Mouse (Mus musculus) limb, embryonic 11.5 days (tissue): Measurements from ENCODE around the gene Rxra. TPM values are rescaled to one million over a fixed set of nuclear protein-coding genes. Genes with fewer than 3 reads are reported as not detected.
A peak's percentile ranks its signal among the peaks of the same experiment; 100 is the strongest.

Experiments used
- ATAC-seq: fragments of 200-750 bp; cut with Nextera tagmentation; 2 replicates; pipeline ENCODE4 v1.8.0; 2017; ENCODE audit warnings: low read depth; ENCODE audit not compliant: insufficient number of reproducible peaks, low FRiP score, low TSS enrichment
- DNase-seq: peaks from one replicate; pipeline ENCODE4 v3.0.0-alpha.2; 2015; ENCODE audit warnings: low spot score
- H3K27ac ChIP-seq: fragments of 300-500 bp; sonication (generic); replicated peaks from 2 replicates; pipeline ENCODE4 v1.5.1; 2014; ENCODE audit warnings: low read depth, mild to moderate bottlenecking, low read length
- H3K27me3 ChIP-seq: fragments of 300-500 bp; sonication (generic); 2 replicates; pipeline ENCODE4 v1.6.1; 2014; ENCODE audit warnings: mild to moderate bottlenecking, low read length, mixed read lengths; ENCODE audit not compliant: control insufficient read depth, insufficient read depth
- H3K36me3 ChIP-seq: fragments of 300-500 bp; sonication (generic); 2 replicates; pipeline ENCODE4 v1.6.1; 2014; ENCODE audit warnings: mild to moderate bottlenecking, low read length, moderate library complexity, mixed read lengths; ENCODE audit not compliant: control insufficient read depth, insufficient read depth
- H3K4me1 ChIP-seq: fragments of 300-500 bp; sonication (generic); 2 replicates; pipeline ENCODE4 v1.6.1; 2014; ENCODE audit warnings: low read length, mixed read lengths; ENCODE audit not compliant: control insufficient read depth, insufficient read depth
- H3K4me2 ChIP-seq: fragments of 300-500 bp; sonication (generic); 2 replicates; pipeline ENCODE4 v1.6.1; 2014; ENCODE audit warnings: low read depth, mild to moderate bottlenecking, moderate library complexity; ENCODE audit not compliant: severe bottlenecking
- H3K4me3 ChIP-seq: fragments of 300-500 bp; sonication (generic); 2 replicates; pipeline ENCODE4 v1.5.1; 2014; ENCODE audit warnings: low read depth, low read length
- H3K9ac ChIP-seq: fragments of 300-500 bp; sonication (generic); 2 replicates; pipeline ENCODE4 v1.6.1; 2014; ENCODE audit warnings: mild to moderate bottlenecking, low read length
- H3K9me3 ChIP-seq: fragments of 300-500 bp; sonication (generic); 2 replicates; pipeline ENCODE4 v1.6.1; 2016; ENCODE audit warnings: low read length; ENCODE audit not compliant: control insufficient read depth
- WGBS: fragments of 180-500 bp; shearing (Covaris S2); extraction: QIAGEN DNeasy Blood & Tissue Kit; methylation state at CpG from one replicate; pipeline ENCODE4 v1.1.7; 2014; 5-methylcytosine and 5-hydroxymethylcytosine counted together
- polyA plus RNA-seq: library from polyadenylated mRNA; unstranded; fragments of >200 nt; fragmentation: Nextera tagmentation; extraction: Ambion mirVana; gene quantifications from 2 replicates; pipeline ENCODE4 v1.2.1, GENCODE M21; 2014

The Rxra gene
- polyA plus RNA-seq, 1 experiment from 2014 or later: 8.7 TPM

GRCm38 (mm10) chr2:27654321-27655232 is 21.7 kb upstream of the Rxra start:
- WGBS: 58% methylated on average over 8 of the region's 8 CpGs
- no peak overlapping the region for H3K4me3 ChIP-seq
- no peaks in the 10 kb centered on the region for H3K36me3 ChIP-seq
- H3K27me3 ChIP-seq: no peaks in the 10 kb centered on the region
- H3K9ac ChIP-seq: no peak overlapping the region
- H3K27ac ChIP-seq: no peak overlapping the region
- no peaks in the 10 kb centered on the region for H3K9me3 ChIP-seq
- no peak for ATAC-seq
- no peak overlapping the region for H3K4me2 ChIP-seq
- no peaks in the 10 kb centered on the region for H3K4me1 ChIP-seq
- no peak for DNase-seq

GRCm38 (mm10) chr2:27656576-27656975 is 19.7 kb upstream of the Rxra start:
- ATAC-seq: no peak

GRCm38 (mm10) chr2:27665284-27665683 is 11.0 kb upstream of the Rxra start:
- DNase-seq: no peak
- Histone ChIP-seq H3K36me3 (no peaks in the 10 kb centered on the region), H3K27ac (no peak overlapping the region), H3K4me1 (no peaks in the 10 kb centered on the region), H3K27me3 (no peaks in the 10 kb centered on the region), H3K4me2 (no peak overlapping the region), H3K4me3 (no peak overlapping the region), H3K9ac (no peak overlapping the region), H3K9me3 (no peaks in the 10 kb centered on the region)
- WGBS: 89% methylated on average over 6 of the region's 6 CpGs
- ATAC-seq: no peak

More at GRCm38 (mm10) chr2:27656576-27656975, 19.7 kb upstream of the Rxra start:
- H3K27ac ChIP-seq: no peak overlapping the region
- H3K9ac ChIP-seq: no peak overlapping the region
- no peak for DNase-seq
- no peaks in the 10 kb centered on the region for H3K27me3 ChIP-seq
- no peak overlapping the region for H3K4me3 ChIP-seq
- no peak overlapping the region for H3K4me2 ChIP-seq
- H3K9me3 ChIP-seq: no peaks in the 10 kb centered on the region
- no peaks in the 10 kb centered on the region for H3K36me3 ChIP-seq
- no peaks in the 10 kb centered on the region for H3K4me1 ChIP-seq

DNA sequence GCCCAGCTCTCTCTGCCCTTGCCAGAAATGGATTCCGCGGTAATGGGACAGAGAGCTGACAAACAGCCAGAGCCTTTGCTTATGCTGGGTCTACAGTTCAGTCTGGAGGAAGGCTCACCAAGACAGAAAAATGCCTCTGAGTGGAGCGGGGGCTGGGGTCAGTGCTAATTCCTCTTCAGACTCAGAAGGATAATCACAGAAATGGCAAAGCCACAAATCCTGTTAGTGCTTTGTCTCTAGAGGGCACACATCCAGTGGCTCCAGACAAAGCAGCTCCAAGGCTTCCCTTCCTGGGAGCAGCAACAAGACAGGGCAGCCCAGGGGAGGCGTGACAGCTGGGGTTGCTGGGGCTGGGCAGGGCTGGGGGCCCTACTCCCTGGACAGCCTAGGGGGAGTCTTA is 9.5 kb upstream of the Rxra start:
- H3K4me1 ChIP-seq: no peaks in the 10 kb centered on the region
- H3K27me3 ChIP-seq: no peaks in the 10 kb centered on the region
- no peaks in the 10 kb centered on the region for H3K36me3 ChIP-seq
- DNase-seq (no peak), ATAC-seq (no peak)
- H3K9me3 ChIP-seq: no peaks in the 10 kb centered on the region
- WGBS: 73% methylated on average over 4 of the region's 4 CpGs
- no peak overlapping the region for H3K27ac ChIP-seq
- no peak overlapping the region for H3K4me3 ChIP-seq
- H3K4me2 ChIP-seq: no peak overlapping the region
- no peak overlapping the region for H3K9ac ChIP-seq

- H3K27ac ChIP-seq: no peak overlapping the region
- H3K4me2 ChIP-seq: no peak overlapping the region
- no peaks in the 10 kb centered on the region for H3K27me3 ChIP-seq
- H3K36me3 ChIP-seq: no peaks in the 10 kb centered on the region
- no peak overlapping the region for H3K4me3 ChIP-seq
- no peaks in the 10 kb centered on the region for H3K9me3 ChIP-seq
- no peak for ATAC-seq
- no peak overlapping the region for H3K9ac ChIP-seq
- 80% methylated on average over 4 of the region's 4 CpGs for WGBS
- DNase-seq: no peak
- no peaks in the 10 kb centered on the region for H3K4me1 ChIP-seq
Observed at GRCm38 (mm10) chr2:27667677-27668076, 8.6 kb upstream of the Rxra start.

- H3K9me3 ChIP-seq: no peaks in the 10 kb centered on the region
- no peak overlapping the region for H3K27ac ChIP-seq
- H3K9ac ChIP-seq: no peak overlapping the region
- no peak overlapping the region for H3K4me3 ChIP-seq
- ATAC-seq (no peak), DNase-seq (no peak)
- H3K4me1 ChIP-seq: 0 out of 2 replicates have a peak, but pooled peaks cover 3% of the 10 kb centered on the region
- no peaks in the 10 kb centered on the region for H3K27me3 ChIP-seq
- no peaks in the 10 kb centered on the region for H3K36me3 ChIP-seq
- H3K4me2 ChIP-seq: no peak overlapping the region
- 76% methylated on average over 5 of the region's 5 CpGs for WGBS
Observed at GRCm38 (mm10) chr2:27670746-27671145, 5.5 kb upstream of the Rxra start.

- Histone ChIP-seq H3K9me3 (no peaks in the 10 kb centered on the region), H3K27me3 (no peaks in the 10 kb centered on the region), H3K9ac (no peak overlapping the region), H3K36me3 (no peaks in the 10 kb centered on the region), H3K4me3 (no peak overlapping the region), H3K4me2 (no peak overlapping the region), H3K4me1 (peaks cover 11% of the 10 kb centered on the region; the same call in 1 of the 2 replicates), H3K27ac (no peak overlapping the region; the same call in 1 of the 2 replicates)
- no peak for ATAC-seq
- WGBS: 28% methylated on average over 3 of the region's 3 CpGs
- no peak for DNase-seq
Observed at GRCm38 (mm10) chr2:27671633-27672091, 4.6 kb upstream of the Rxra start.

- H3K4me1 ChIP-seq: peaks cover 37% of the 10 kb centered on the region
- WGBS: under 1% methylated on average over 51 of the region's 106 CpGs
- H3K9ac ChIP-seq: peak overlapping the region; percentile 95
- H3K27me3 ChIP-seq: no peaks in the 10 kb centered on the region
- H3K9me3 ChIP-seq: no peaks in the 10 kb centered on the region
- ATAC-seq (peak; percentile 33; the same call in 1 of the 2 replicates), DNase-seq (peak; percentile 81)
- H3K4me2 ChIP-seq: peak overlapping the region; percentile 61
- H3K4me3 ChIP-seq: peak overlapping the region; percentile 90
- H3K27ac ChIP-seq: peak overlapping the region; percentile 96
- H3K36me3 ChIP-seq: no peaks in the 10 kb centered on the region
Observed at GRCm38 (mm10) chr2:27676478-27677325, 462 bp downstream of the Rxra start.
